Mouse (Mus musculus) liver, embryonic 14.5 days (tissue): ENCODE results near the gene Eif3k.

Source experiments
- CTCF ChIP-seq: IDR thresholded peaks from 2 replicates; pipeline ENCODE4 v1.5.1; 2016; ENCODE audit warnings: antibody characterized with exemption, low read depth, control low read depth
- EP300 ChIP-seq: IDR thresholded peaks from 2 replicates; pipeline ENCODE4 v1.6.1; 2016; ENCODE audit warnings: antibody characterized with exemption, low read depth

- TF ChIP-seq CTCF = no peak
- TF ChIP-seq EP300 = peak; percentile 83
These were observed 27.9 kb downstream of the Eif3k start for GRCm38 (mm10) chr7:28953476-28954376.
